Mouse (Mus musculus) hindbrain, embryonic 15.5 days (tissue): ENCODE measurements at regions not wholly inside any gene's neighbourhood (a gene's known extent, or its start where the extent isn't known, plus 50 kb on each side); places are given as distances from the start of the nearest gene placed in this dataset.

Source experiments
- ATAC-seq: fragments of 200-750 bp; cut with Nextera tagmentation; 2 replicates; pipeline ENCODE4 v1.8.0; 2017; ENCODE audit warnings: low read depth, moderate number of reproducible peaks, moderate TSS enrichment; ENCODE audit not compliant: low FRiP score
- H3K27ac ChIP-seq: fragments of 300-500 bp; sonication (generic); replicated peaks from 2 replicates; pipeline ENCODE4 v1.5.1; 2015; ENCODE audit warnings: mild to moderate bottlenecking, inconsistent platforms
- H3K27me3 ChIP-seq: fragments of 300-500 bp; sonication (generic); 2 replicates; pipeline ENCODE4 v1.6.1; 2015; ENCODE audit warnings: control low read depth, inconsistent platforms
- H3K36me3 ChIP-seq: fragments of 300-500 bp; sonication (generic); 2 replicates; pipeline ENCODE4 v1.6.1; 2015; ENCODE audit warnings: control low read depth, inconsistent platforms
- H3K4me1 ChIP-seq: fragments of 300-500 bp; sonication (generic); replicated peaks from 2 replicates; pipeline ENCODE4 v1.6.1; 2015; ENCODE audit warnings: control low read depth, inconsistent platforms
- H3K4me2 ChIP-seq: fragments of 300-500 bp; sonication (generic); 2 replicates; pipeline ENCODE4 v1.6.1; 2015; ENCODE audit warnings: moderate library complexity, mild to moderate bottlenecking, inconsistent platforms
- H3K4me3 ChIP-seq: fragments of 300-500 bp; sonication (generic); 2 replicates; pipeline ENCODE4 v1.5.1; 2015; ENCODE audit warnings: mild to moderate bottlenecking, inconsistent platforms
- H3K9ac ChIP-seq: fragments of 300-500 bp; sonication (generic); 2 replicates; pipeline ENCODE4 v1.6.1; 2015; ENCODE audit warnings: inconsistent platforms
- H3K9me3 ChIP-seq: fragments of 300-500 bp; sonication (generic); 2 replicates; pipeline ENCODE4 v1.6.1; 2016; ENCODE audit warnings: control low read depth, inconsistent platforms
- WGBS: fragments of 180-500 bp; shearing (Covaris S2); methylation state at CpG from one replicate; pipeline ENCODE4 v1.1.7; 2015; 5-methylcytosine and 5-hydroxymethylcytosine counted together

DNA sequence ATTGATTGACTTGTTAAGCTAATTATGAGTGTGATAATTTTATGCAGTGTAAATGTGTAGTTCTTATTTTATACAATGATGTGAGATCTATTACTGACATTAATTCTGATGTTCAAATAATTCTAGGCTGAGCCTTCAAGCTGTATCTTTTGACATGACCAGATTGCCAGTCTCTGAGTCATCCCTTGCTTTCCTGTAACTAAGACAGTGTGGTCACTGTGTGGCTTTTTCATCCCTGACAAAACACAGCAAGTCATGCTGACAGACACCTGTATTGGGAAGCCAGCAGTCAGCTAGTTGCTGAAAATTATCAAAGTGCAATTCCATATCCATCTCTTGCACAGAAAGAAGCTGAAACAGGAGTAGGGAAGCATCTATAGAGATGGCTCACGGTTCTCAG is 54.4 kb upstream of the Eepd1 start:
- Histone ChIP-seq H3K9me3 (no peaks in the 10 kb centered on the region), H3K9ac (no peak overlapping the region), H3K4me1 (no peaks in the 10 kb centered on the region), H3K4me3 (no peak overlapping the region), H3K4me2 (no peak overlapping the region), H3K36me3 (no peaks in the 10 kb centered on the region), H3K27me3 (no peaks in the 10 kb centered on the region), H3K27ac (no peak overlapping the region)
- ATAC-seq, result no peak
- WGBS, result 67% methylated on average over 1 of the region's 1 CpGs

DNA sequence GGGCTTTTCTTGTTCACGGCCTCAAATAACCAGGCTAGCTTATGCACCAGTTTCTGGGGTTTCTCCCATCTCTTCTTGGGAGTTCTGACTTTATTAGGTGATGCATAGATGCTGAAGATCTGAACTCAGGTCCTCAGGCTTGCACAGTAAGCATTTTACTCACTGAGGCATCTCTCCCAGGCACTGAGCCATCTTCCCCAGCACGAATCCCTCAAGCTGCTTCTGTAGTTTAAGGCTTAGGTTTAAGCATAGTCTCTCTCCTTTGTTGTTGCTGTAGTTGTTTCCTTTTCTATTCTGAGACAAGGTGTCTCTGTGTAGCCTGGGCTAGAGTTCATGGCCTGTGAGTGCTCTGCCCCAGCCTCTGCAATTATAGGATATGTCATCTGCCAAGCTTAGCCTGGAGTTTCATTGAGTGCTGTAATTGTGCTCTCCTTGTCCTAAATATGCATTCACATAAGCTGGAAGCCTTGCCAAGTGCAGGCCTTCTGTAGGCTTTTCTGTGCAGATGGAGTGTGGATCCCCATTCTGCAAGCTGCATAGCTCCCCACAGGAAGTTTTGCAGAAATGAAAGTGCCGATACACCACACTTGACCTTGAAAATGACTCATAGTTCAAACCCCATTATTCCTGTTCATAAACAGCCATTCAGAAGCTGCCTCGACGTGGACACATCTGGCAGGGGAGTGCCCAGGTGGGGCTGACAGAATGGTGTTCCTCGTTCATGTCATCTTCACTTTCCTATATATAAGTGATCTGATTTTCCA is 51.7 kb upstream of the Eepd1 start:
- ATAC-seq, result no peak
- 88% methylated on average over 6 of the region's 6 CpGs for WGBS
- no peaks in the 10 kb centered on the region for H3K27me3 ChIP-seq
- no peak overlapping the region for H3K27ac ChIP-seq
- no peak overlapping the region for H3K4me3 ChIP-seq
- H3K9me3 ChIP-seq, result no peaks in the 10 kb centered on the region
- no peaks in the 10 kb centered on the region for H3K4me1 ChIP-seq
- H3K4me2 ChIP-seq, result no peak overlapping the region
- no peaks in the 10 kb centered on the region for H3K36me3 ChIP-seq
- no peak overlapping the region for H3K9ac ChIP-seq
